In genomic region chr5:140143541-140143940, GRCm38 (mm10) we compare ENCODE assay signal across 22 mouse cellular contexts.
DNase-seq lines count a peak whose midpoint lies in the region; ATAC-seq and TF ChIP-seq lines count a peak whose summit lies in the region.
"Had no signal": no experiment of that assay in that cellular context is flagged by ENCODE, and none has a peak within 500 bp of the region (broad histone marks: within the 10 kb centered on the region; RNA-seq: fewer than 3 reads in every experiment).

No protein-coding gene starts in this region.

- no peak overlapping the region for H3K4me3 ChIP-seq in thymus, adult 2 months (ENCODE audit: control insufficient read depth, insufficient read depth, low read length)
- H3K4me3 ChIP-seq: forebrain, embryonic 10.5 days; forebrain, embryonic 13.5 days; gastrocnemius, adult 2 months; hindbrain, embryonic 10.5 days; hindbrain, embryonic 13.5 days had no signal

- no peak for TF ChIP-seq CTCF in thymus, adult 2 months (IDR thresholded peaks at IDR 0.05; ENCODE audit: borderline replicate concordance, control insufficient read depth, extremely low read depth, insufficient read depth, low read length, poor library complexity)

- TF ChIP-seq POLR2A in thymus, adult 2 months (IDR thresholded peaks at IDR 0.05; ENCODE audit: control insufficient read depth, extremely low read depth, insufficient read depth, low read length, poor library complexity): no peak

- no peak for DNase-seq in thymus, adult 2 months
- DNase-seq in thymus, postnatal 14 days: peak; percentile 52
- DNase-seq in thymus, postnatal 4 days: peak; percentile 48
- no peak for DNase-seq in embryo, embryonic 10 days (ENCODE audit: low spot score)
- no peak for DNase-seq in layer of hippocampus, postnatal 14 days (ENCODE audit: low spot score in 2 of 2)
- no peak for DNase-seq in cerebellum, postnatal 25 days
- DNase-seq: adrenal gland, adult 8-10 months; adrenal gland, postnatal 25 days; cerebellum, adult 11-12 months; cerebellum, adult 8-10 months; cerebellum, postnatal 10 days; gastrocnemius, adult 2 months; gastrocnemius, postnatal 14 days; heart, adult 11 months had no signal

- 24% methylated on average over 2 of the region's 2 CpGs for WGBS in thymus, adult 2 months

- peak overlapping the region; percentile 61; the same call in 1 of the 2 replicates for H3K27ac ChIP-seq in thymus, adult 2 months (ENCODE audit: control insufficient read depth, insufficient read depth, low read length)
- H3K27ac ChIP-seq: forebrain, embryonic 10.5 days; forebrain, embryonic 13.5 days; gastrocnemius, adult 2 months; hindbrain, embryonic 10.5 days; hindbrain, embryonic 13.5 days had no signal

- no peaks in the 10 kb centered on the region for H3K27me3 ChIP-seq in thymus, adult 2 months (ENCODE audit: control insufficient read depth, insufficient read depth, low read length)
- H3K27me3 ChIP-seq: forebrain, embryonic 13.5 days; hindbrain, embryonic 13.5 days had no signal

- peaks cover 27% of the 10 kb centered on the region for H3K4me1 ChIP-seq in thymus, adult 2 months (replicated peaks; ENCODE audit: control insufficient read depth, insufficient read depth, low read length)
- H3K4me1 ChIP-seq: forebrain, embryonic 10.5 days; hindbrain, embryonic 10.5 days had no signal

- peaks cover 8% of the 10 kb centered on the region; the same call in 1 of the 2 replicates for H3K36me3 ChIP-seq in thymus, adult 2 months (ENCODE audit: control insufficient read depth, insufficient read depth, low read length)
- H3K36me3 ChIP-seq: hindbrain, embryonic 13.5 days had no signal

- ATAC-seq in common myeloid progenitor, adult 5-6 weeks (replicated peaks; ENCODE audit: low read depth, poor library complexity, severe bottlenecking): 0 out of 2 replicates have a peak, but pooled peaks have one; percentile 37
- ATAC-seq: activated CD4-positive, CD25-positive, alpha-beta regulatory T cell, adult 4 months; forebrain, embryonic 13.5 days; forebrain, embryonic 16.5 days; hindbrain, embryonic 16.5 days had no signal

Comparison
In these comparisons a context has a peak if more than half of its experiments do, and no peak if none do; other contexts are left out.
1. DNase-seq: peak in thymus, postnatal 14 days (single experiment) and thymus, postnatal 4 days (single experiment); none in thymus, adult 2 months (single experiment), embryo, embryonic 10 days (single experiment), layer of hippocampus, postnatal 14 days (0 of 2) and cerebellum, postnatal 25 days (0 of 2).